Mouse (Mus musculus) limb, embryonic 12.5 days (tissue): ENCODE data around the gene Pdrg1. TPM values are rescaled to one million over a fixed set of nuclear protein-coding genes. Genes with fewer than 3 reads are reported as not detected.

Experiments used
- ATAC-seq: fragments of 200-750 bp; cut with Nextera tagmentation; 2 replicates; pipeline ENCODE4 v1.8.0; 2017; ENCODE audit warnings: low read depth, moderate TSS enrichment; ENCODE audit not compliant: insufficient number of reproducible peaks, insufficient read depth, low FRiP score, low TSS enrichment
- H3K27ac ChIP-seq: fragments of 300-500 bp; sonication (generic); 2 replicates; pipeline ENCODE4 v1.5.1; 2016; ENCODE audit warnings: mild to moderate bottlenecking, moderate library complexity
- H3K27me3 ChIP-seq: fragments of 300-500 bp; sonication (generic); 2 replicates; pipeline ENCODE4 v1.6.1; 2016; ENCODE audit warnings: mild to moderate bottlenecking, moderate library complexity
- H3K36me3 ChIP-seq: fragments of 300-500 bp; sonication (generic); 2 replicates; pipeline ENCODE4 v1.6.1; 2016; ENCODE audit warnings: mild to moderate bottlenecking, moderate library complexity
- H3K4me1 ChIP-seq: fragments of 300-500 bp; sonication (generic); replicated peaks from 2 replicates; pipeline ENCODE4 v1.6.1; 2016
- H3K4me2 ChIP-seq: fragments of 300-500 bp; sonication (generic); 2 replicates; pipeline ENCODE4 v1.6.1; 2016; ENCODE audit warnings: mild to moderate bottlenecking, moderate library complexity
- H3K4me3 ChIP-seq: fragments of 300-500 bp; sonication (generic); replicated peaks from 2 replicates; pipeline ENCODE4 v1.5.1; 2016; ENCODE audit warnings: mild to moderate bottlenecking
- H3K9ac ChIP-seq: fragments of 300-500 bp; sonication (generic); replicated peaks from 2 replicates; pipeline ENCODE4 v1.6.1; 2016; ENCODE audit warnings: mild to moderate bottlenecking, moderate library complexity
- H3K9me3 ChIP-seq: fragments of 300-500 bp; sonication (generic); 2 replicates; pipeline ENCODE4 v1.6.1; 2016; ENCODE audit warnings: mild to moderate bottlenecking, moderate library complexity
- WGBS: fragments of 180-500 bp; shearing (Covaris S2); methylation state at CpG from one replicate; pipeline ENCODE4 v1.1.7; 2016; 5-methylcytosine and 5-hydroxymethylcytosine counted together
- polyA plus RNA-seq: library from polyadenylated mRNA; unstranded; fragments of >200 nt; fragmentation: Nextera tagmentation; extraction: Ambion mirVana; gene quantifications from 2 replicates; pipeline ENCODE4 v1.2.1, GENCODE M21; 2016

Pdrg1 gene
- 95.4 and 104 TPM in 2 replicates for polyA plus RNA-seq

DNA sequence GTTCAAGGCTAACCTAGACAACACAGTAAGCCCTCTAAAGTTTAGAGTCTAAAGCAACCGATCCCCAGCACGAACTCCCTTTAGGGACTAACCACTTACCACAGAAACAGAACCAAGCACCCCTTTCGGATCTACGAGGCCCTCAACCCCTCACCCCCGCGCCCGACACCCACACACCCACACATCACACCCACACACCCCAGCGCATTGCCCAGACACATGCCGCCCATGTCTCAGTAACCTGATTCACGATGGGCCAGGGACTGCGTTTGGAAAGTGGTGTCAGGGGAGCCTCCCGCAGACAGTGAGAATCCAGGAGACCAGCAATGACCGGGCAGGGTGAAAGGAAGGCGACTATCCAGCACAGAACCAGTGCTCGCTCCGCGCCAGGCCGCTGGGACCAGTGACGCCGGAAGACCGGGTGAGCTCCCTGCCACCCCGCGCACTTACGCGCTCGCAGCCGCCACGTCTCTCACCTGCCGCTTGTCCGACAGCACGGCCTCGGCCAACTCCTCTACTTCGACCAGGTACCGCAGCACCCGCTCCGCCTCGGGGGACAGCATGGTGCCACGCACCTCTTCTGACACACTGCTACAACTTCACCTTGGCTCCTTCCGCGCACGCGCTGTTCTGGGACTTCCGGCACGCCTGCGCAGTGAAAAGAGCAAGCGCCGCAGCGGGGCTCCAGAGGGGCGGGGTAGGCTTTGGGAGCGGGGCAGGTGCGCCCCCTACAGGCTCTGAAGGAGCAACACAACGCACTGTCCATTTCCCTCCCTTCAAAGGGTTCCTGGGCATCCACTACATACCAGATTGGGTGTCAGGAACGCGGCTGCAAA, at the start of gene Pdrg1:
Gene Pdrg1, minus strand, starts transcription at position 670 of the 836 bp plus-strand sequence.
- peak within 1 kb of the TSS; percentile 97 for H3K4me2 ChIP-seq
- H3K4me1 ChIP-seq = peaks cover 13% of the 10 kb centered on the region
- H3K27ac ChIP-seq = no peak within 1 kb of the TSS
- peaks cover 10% of the 10 kb centered on the region; the same call in 1 of the 2 replicates for H3K27me3 ChIP-seq
- WGBS = 2% methylated on average over 54 of the region's 54 CpGs
- H3K4me3 ChIP-seq = peak within 1 kb of the TSS; percentile 94
- H3K9ac ChIP-seq = peak within 1 kb of the TSS; percentile 86
- H3K36me3 ChIP-seq = peaks cover 37% of the 10 kb centered on the region
- peak; percentile 96 for ATAC-seq
- no peaks in the 10 kb centered on the region for H3K9me3 ChIP-seq

DNA sequence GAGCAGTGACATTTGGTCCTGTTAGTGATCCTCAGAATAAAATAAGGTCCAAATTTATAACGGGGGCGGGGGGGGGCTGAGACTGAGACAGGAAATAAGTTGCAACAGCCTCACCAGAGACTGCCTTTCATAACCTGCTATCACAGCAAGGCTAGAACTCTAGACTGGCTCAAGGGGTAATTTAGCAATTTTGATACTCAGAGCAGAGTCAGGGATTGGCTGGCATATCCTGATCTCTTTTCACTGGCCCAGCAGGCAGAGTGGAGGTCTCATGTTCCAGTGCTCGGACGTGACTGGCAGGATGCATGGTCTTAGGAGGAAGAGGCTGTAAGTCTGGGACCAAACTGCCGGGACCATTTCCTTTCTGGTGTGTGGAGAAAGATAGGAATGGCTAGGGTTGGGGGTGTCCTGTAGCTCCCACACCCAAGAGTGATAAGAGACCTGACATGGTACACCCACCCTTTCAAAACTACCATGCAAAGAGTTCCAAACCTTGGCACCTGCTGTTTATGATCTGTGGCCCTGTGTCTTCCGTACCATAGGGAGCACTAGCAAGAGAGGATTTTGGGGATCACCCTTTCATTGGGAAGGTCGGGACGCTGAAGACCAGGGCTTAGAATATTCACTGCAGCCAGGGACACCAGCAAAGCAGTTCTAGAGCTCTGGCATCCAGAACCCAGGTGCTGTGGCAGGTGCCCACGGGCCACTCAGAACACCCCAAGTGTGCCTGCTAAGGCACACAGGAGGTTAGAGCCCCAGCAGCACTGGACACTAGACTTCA, 49.2 kb upstream of the Pdrg1 start:
- Histone ChIP-seq H3K4me1 (no peaks in the 10 kb centered on the region), H3K4me2 (no peak overlapping the region), H3K27me3 (peaks cover 45% of the 10 kb centered on the region), H3K36me3 (no peaks in the 10 kb centered on the region), H3K4me3 (no peak overlapping the region), H3K9me3 (no peaks in the 10 kb centered on the region), H3K27ac (no peak overlapping the region), H3K9ac (no peak overlapping the region)
- 68% methylated on average over 9 of the region's 9 CpGs for WGBS
- ATAC-seq = no peak

DNA sequence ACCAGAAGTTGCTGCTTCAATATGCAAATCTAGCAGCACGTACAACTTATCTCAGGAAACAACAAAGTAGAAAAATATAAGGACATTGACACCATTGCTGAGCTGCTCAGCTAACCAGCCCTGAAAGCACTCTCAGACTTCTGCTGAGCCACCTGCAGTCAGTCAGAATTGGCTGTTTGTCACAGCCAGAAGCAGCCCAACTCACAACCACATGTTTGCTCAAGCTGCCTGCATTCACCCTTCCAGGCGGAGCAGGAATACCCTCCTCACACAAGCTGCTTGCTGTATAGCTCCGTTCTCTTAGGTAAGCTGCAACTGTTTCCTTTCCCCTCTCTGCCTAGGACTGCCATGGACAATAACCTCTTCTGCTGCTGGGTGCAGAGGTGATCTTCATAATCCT, 48.2 kb upstream of the Pdrg1 start:
- Histone ChIP-seq H3K27ac (no peak overlapping the region), H3K4me1 (no peaks in the 10 kb centered on the region), H3K9ac (no peak overlapping the region), H3K4me3 (no peak overlapping the region), H3K36me3 (no peaks in the 10 kb centered on the region), H3K27me3 (peaks cover 43% of the 10 kb centered on the region), H3K4me2 (no peak overlapping the region), H3K9me3 (no peaks in the 10 kb centered on the region)
- ATAC-seq = no peak
- WGBS = 58% methylated on average over 3 of the region's 3 CpGs

DNA sequence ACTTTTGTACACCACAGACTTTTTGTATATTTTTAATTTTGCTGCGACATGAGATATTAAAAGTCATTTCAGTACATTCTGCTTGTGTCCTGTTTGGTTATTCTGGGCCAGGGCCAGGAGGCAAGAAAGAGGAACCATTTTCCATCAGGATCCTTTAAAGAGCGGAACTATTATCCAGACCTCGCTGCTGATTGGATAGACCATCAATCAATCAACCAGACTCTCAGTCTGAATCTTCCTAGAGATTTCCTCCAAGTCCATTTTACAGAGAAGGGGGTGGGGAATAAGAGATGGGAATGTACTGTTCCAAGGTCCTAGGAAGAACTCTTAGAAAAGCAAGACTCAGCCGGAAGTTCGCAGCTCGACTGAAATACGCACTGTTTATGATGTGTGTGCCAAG, 45.0 kb upstream of the Pdrg1 start:
- no peak for ATAC-seq
- no peaks in the 10 kb centered on the region for H3K9me3 ChIP-seq
- WGBS = 84% methylated on average over 7 of the region's 7 CpGs

DNA sequence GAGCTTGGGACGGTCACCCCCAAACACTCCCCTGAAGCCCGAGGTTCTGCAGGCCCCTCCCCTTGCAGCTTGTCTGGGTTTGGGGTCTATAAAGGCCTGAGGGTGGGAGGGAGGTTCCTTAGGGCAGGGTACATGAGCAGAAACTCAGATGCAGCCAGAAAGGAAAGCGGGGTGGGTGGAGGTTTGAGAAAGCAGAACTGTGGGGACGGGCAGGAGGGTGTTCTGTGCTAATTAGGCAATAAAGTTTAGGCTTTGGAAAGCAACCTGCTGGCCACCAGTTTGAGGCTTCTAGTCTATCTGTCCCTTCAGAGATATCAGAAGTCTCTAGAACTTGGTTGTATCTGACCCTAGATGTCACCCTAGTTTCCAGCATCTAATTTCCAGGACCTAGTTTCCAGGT, 43.1 kb upstream of the Pdrg1 start:
- H3K36me3 ChIP-seq = no peaks in the 10 kb centered on the region
- H3K9me3 ChIP-seq = no peaks in the 10 kb centered on the region
- no peak overlapping the region for H3K27ac ChIP-seq
- H3K4me1 ChIP-seq = no peaks in the 10 kb centered on the region
- H3K4me2 ChIP-seq = no peak overlapping the region
- H3K4me3 ChIP-seq = no peak overlapping the region
- peaks cover 24% of the 10 kb centered on the region for H3K27me3 ChIP-seq
- no peak for ATAC-seq
- no peak overlapping the region for H3K9ac ChIP-seq
- 59% methylated on average over 4 of the region's 4 CpGs for WGBS

More for the DNA sequence above, 45.0 kb upstream of the Pdrg1 start:
- no peak overlapping the region for H3K9ac ChIP-seq
- no peak overlapping the region for H3K4me2 ChIP-seq
- H3K27ac ChIP-seq = no peak overlapping the region
- H3K36me3 ChIP-seq = no peaks in the 10 kb centered on the region
- H3K27me3 ChIP-seq = peaks cover 18% of the 10 kb centered on the region; the same call in 1 of the 2 replicates
- H3K4me1 ChIP-seq = no peaks in the 10 kb centered on the region
- H3K4me3 ChIP-seq = no peak overlapping the region

DNA sequence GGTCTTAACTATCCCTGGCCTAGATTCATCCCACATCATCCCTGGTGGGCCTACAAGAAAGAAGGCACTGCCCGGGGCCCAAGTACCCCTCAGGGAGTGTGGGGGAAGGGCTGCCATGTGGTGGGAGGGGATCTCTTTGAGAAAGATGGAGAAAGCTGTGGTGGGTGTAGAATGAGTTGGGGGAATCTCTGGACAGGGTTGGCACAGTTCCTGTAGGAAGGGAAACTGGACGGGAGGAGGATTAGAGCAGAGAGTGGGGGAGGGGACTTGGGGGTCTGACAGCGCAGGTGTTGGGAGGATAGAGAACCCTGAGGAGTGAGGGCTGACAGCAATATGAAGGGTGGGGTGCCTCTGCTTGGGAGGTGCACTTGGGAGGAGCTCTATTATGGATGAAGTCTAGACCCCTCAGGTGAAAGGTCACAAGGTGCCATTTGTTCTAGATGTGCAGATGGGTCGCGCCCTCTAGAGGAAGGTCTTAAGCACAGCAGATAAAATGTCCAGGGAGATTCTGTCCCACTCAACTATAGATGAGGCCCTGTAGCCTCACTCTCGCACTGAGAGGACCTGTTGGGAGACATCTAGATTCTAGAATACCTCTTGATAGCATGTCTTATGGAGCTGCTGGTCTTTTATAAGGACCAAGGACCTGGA, 40.2 kb upstream of the Pdrg1 start:
- no peak overlapping the region for H3K4me2 ChIP-seq
- H3K9me3 ChIP-seq = no peaks in the 10 kb centered on the region
- 54% methylated on average over 6 of the region's 6 CpGs for WGBS
- H3K27me3 ChIP-seq = peaks cover 53% of the 10 kb centered on the region
- no peak for ATAC-seq
- no peaks in the 10 kb centered on the region for H3K36me3 ChIP-seq
- H3K4me1 ChIP-seq = 0 out of 2 replicates have a peak, but pooled peaks cover 5% of the 10 kb centered on the region
- H3K9ac ChIP-seq = no peak overlapping the region
- no peak overlapping the region for H3K4me3 ChIP-seq
- H3K27ac ChIP-seq = no peak overlapping the region

DNA sequence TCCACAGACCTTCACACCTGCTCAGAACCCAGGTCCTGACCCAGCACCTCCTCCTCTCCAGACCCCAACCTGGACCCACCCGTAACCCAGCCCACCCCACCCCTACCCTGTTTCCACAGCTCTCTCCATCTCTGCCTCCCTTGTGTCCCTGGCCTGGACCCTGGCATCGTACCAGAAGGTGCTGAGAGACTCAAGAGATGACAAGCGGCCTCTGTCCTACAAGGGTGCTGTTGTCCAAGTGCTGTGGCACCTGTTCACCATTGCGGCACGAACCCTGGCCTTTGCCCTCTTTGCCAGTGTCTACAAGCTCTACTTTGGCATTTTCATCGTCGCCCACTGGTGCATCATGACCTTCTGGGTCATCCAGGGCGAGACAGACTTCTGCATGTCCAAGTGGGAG, 38.7 kb upstream of the Pdrg1 start:
- Histone ChIP-seq H3K9ac (no peak overlapping the region), H3K36me3 (no peaks in the 10 kb centered on the region), H3K27ac (no peak overlapping the region), H3K9me3 (no peaks in the 10 kb centered on the region), H3K27me3 (peaks cover 62% of the 10 kb centered on the region), H3K4me2 (no peak overlapping the region), H3K4me1 (0 out of 2 replicates have a peak, but pooled peaks cover 5% of the 10 kb centered on the region), H3K4me3 (no peak overlapping the region)
- WGBS = 88% methylated on average over 8 of the region's 8 CpGs
- no peak for ATAC-seq

DNA sequence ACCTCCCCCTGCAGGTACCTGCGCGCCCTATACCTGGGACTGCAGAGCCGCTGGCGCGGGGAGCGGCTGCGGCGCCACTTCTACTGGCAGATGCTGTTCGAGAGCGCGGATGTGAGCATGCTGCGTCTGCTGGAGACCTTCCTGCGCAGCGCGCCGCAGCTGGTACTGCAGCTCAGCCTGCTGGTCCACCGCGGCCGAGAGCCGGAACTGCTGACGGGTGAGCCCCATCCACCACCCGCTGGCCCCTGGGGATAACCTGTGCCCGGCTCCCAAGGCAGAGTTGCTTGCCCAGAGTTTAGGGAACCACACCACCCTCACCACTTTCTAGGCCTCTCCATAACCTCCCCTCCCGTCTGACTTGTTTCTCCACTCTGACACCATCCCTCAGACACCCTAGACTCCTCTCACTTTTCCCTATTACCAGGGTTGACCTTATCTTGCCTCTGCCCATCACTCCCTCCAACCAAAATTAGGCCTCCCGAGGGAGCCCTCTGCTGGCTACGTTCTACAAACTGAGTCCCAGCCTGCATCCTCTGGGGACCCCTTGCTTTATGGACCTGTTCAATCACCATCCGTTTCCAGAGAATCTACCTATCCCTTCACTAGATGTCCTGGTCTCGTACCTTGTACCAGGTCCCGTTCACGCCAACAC, 37.6 kb upstream of the Pdrg1 start:
- Histone ChIP-seq H3K36me3 (no peaks in the 10 kb centered on the region), H3K4me3 (peak overlapping the region; percentile 21), H3K4me2 (peak overlapping the region; percentile 26), H3K9ac (no peak overlapping the region), H3K4me1 (0 out of 2 replicates have a peak, but pooled peaks cover 5% of the 10 kb centered on the region), H3K27ac (no peak overlapping the region), H3K27me3 (peaks cover 61% of the 10 kb centered on the region), H3K9me3 (no peaks in the 10 kb centered on the region)
- no peak for ATAC-seq
- WGBS = 6% methylated on average over 30 of the region's 30 CpGs

DNA sequence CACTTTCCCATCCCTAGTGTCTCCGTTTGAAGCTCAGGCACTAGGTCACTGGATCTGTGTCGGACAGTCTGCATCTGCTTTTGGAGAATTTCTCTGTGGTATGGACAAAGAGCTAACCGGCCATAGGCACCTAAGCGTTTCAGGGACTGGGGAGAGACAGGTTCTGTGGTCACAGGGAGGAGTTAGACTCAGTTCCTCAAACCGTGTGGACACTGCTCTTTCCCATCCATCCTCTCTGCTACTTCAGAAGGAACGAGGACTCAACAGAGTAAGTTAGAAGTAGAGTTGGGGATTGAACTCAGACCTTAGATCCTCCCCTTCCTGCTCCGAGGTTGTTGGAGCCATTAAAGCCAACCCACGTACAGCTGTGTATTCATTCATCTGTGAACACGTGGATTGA, 36.3 kb upstream of the Pdrg1 start:
- H3K4me3 ChIP-seq = no peak overlapping the region
- H3K36me3 ChIP-seq = no peaks in the 10 kb centered on the region
- H3K27me3 ChIP-seq = peaks cover 65% of the 10 kb centered on the region
- no peak overlapping the region for H3K27ac ChIP-seq
- H3K9ac ChIP-seq = no peak overlapping the region
- H3K9me3 ChIP-seq = no peaks in the 10 kb centered on the region
- WGBS = 78% methylated on average over 9 of the region's 9 CpGs
- H3K4me1 ChIP-seq = 0 out of 2 replicates have a peak, but pooled peaks cover 5% of the 10 kb centered on the region
- no peak overlapping the region for H3K4me2 ChIP-seq
- no peak for ATAC-seq

DNA sequence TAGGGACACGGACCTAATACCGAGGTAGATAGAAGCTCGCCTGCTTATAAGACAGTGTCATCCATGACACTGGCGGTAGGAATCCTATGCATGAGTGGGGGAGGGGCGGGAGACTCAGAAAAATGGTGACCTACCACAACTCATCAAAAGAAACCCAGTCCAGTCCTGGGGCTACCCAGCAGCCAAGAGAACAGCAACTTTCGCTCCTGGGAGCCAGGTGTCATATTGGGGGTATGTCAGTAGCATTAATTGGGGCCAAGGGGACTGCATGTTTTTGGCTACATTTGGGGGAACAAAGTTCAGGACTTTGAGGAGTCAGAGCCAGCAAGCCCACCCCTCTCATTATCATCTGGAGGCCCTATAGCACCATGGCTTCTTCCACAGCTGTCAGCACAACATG, 35.9 kb upstream of the Pdrg1 start:
- no peaks in the 10 kb centered on the region for H3K36me3 ChIP-seq
- H3K27me3 ChIP-seq = peaks cover 65% of the 10 kb centered on the region
- H3K4me1 ChIP-seq = 0 out of 2 replicates have a peak, but pooled peaks cover 6% of the 10 kb centered on the region
- no peak for ATAC-seq
- no peak overlapping the region for H3K9ac ChIP-seq
- no peaks in the 10 kb centered on the region for H3K9me3 ChIP-seq
- no peak overlapping the region for H3K4me2 ChIP-seq
- 84% methylated on average over 6 of the region's 6 CpGs for WGBS
- H3K27ac ChIP-seq = no peak overlapping the region
- no peak overlapping the region for H3K4me3 ChIP-seq
